Mouse (Mus musculus) neural tube, embryonic 11.5 days (tissue): ENCODE data around the gene Smim24. TPM values are rescaled to one million over a fixed set of nuclear protein-coding genes. Genes with fewer than 3 reads are reported as not detected.
A peak's percentile ranks its signal among the peaks of the same experiment; 100 is the strongest.

Experiments
- ATAC-seq: fragments of 200-750 bp; cut with Nextera tagmentation; 2 replicates; pipeline ENCODE4 v1.8.0; 2017; ENCODE audit warnings: moderate number of reproducible peaks, mild to moderate bottlenecking, moderate TSS enrichment, moderate library complexity; ENCODE audit not compliant: insufficient read depth, low FRiP score, low TSS enrichment
- DNase-seq: peaks from one replicate; pipeline ENCODE4 v3.0.0-alpha.2; 2015; ENCODE audit warnings: low spot score
- H3K27ac ChIP-seq: fragments of 300-500 bp; sonication (generic); 2 replicates; pipeline ENCODE4 v1.5.1; 2014; ENCODE audit warnings: low read depth, mild to moderate bottlenecking, low read length
- H3K27me3 ChIP-seq: fragments of 300-500 bp; sonication (generic); 2 replicates; pipeline ENCODE4 v1.6.1; 2014; ENCODE audit warnings: mild to moderate bottlenecking, low read length, mixed read lengths; ENCODE audit not compliant: control insufficient read depth, insufficient read depth
- H3K36me3 ChIP-seq: fragments of 300-500 bp; sonication (generic); 2 replicates; pipeline ENCODE4 v1.6.1; 2014; ENCODE audit warnings: mild to moderate bottlenecking, low read length, moderate library complexity, mixed read lengths; ENCODE audit not compliant: control insufficient read depth, insufficient read depth
- H3K4me1 ChIP-seq: fragments of 300-500 bp; sonication (generic); 2 replicates; pipeline ENCODE4 v1.6.1; 2014; ENCODE audit warnings: low read length, mixed read lengths; ENCODE audit not compliant: control insufficient read depth, insufficient read depth
- H3K4me2 ChIP-seq: fragments of 300-500 bp; sonication (generic); 2 replicates; pipeline ENCODE4 v1.6.1; 2014; ENCODE audit warnings: low read depth, mild to moderate bottlenecking, moderate library complexity
- H3K4me3 ChIP-seq: fragments of 300-500 bp; sonication (generic); 2 replicates; pipeline ENCODE4 v1.5.1; 2014; ENCODE audit warnings: low read depth, low read length
- H3K9ac ChIP-seq: fragments of 300-500 bp; sonication (generic); 2 replicates; pipeline ENCODE4 v1.6.1; 2014; ENCODE audit warnings: mild to moderate bottlenecking, low read length
- H3K9me3 ChIP-seq: fragments of 300-500 bp; sonication (generic); 2 replicates; pipeline ENCODE4 v1.6.1; 2016; ENCODE audit warnings: low read length; ENCODE audit not compliant: control insufficient read depth
- WGBS: fragments of 180-500 bp; shearing (Covaris S2); extraction: QIAGEN DNeasy Blood & Tissue Kit; methylation state at CpG from one replicate; pipeline ENCODE4 v1.1.7; 2014; 5-methylcytosine and 5-hydroxymethylcytosine counted together
- polyA plus RNA-seq: library from polyadenylated mRNA; unstranded; fragments of >200 nt; fragmentation: Nextera tagmentation; extraction: Ambion mirVana; gene quantifications from 2 replicates; pipeline ENCODE4 v1.2.1, GENCODE M21; 2014

Smim24 gene
- polyA plus RNA-seq, 1 experiment from 2014 or later = 1.9 TPM

- Histone ChIP-seq H3K4me3 (peak overlapping the region; percentile 21), H3K36me3 (peaks cover 20% of the 10 kb centered on the region), H3K27me3 (peaks cover 15% of the 10 kb centered on the region), H3K27ac (no peak overlapping the region), H3K9ac (peak overlapping the region; percentile 37), H3K4me2 (peak overlapping the region; percentile 50), H3K4me1 (peaks cover 34% of the 10 kb centered on the region), H3K9me3 (no peaks in the 10 kb centered on the region)
- DNase-seq (peak; percentile 31), ATAC-seq (no peak)
- 7% methylated on average over 54 of the region's 54 CpGs for WGBS
These were observed 29.2 kb upstream of the Smim24 start for GRCm38 (mm10) chr10:81363436-81364346.

GRCm38 (mm10) chr10:81364666-81365065 lies 28.2 kb upstream of the Smim24 start:
- H3K9me3 ChIP-seq = no peaks in the 10 kb centered on the region
- peak overlapping the region; percentile 15 for H3K4me3 ChIP-seq
- H3K27ac ChIP-seq = no peak overlapping the region
- WGBS = 12% methylated on average over 27 of the region's 28 CpGs
- ATAC-seq (0 out of 2 replicates have a peak, but pooled peaks have one; percentile 6), DNase-seq (no peak)
- peak overlapping the region; percentile 50 for H3K4me2 ChIP-seq
- peaks cover 30% of the 10 kb centered on the region for H3K4me1 ChIP-seq
- H3K36me3 ChIP-seq = peaks cover 22% of the 10 kb centered on the region
- peak overlapping the region; percentile 37; the same call in 1 of the 2 replicates for H3K9ac ChIP-seq
- peaks cover 15% of the 10 kb centered on the region for H3K27me3 ChIP-seq

- WGBS = 43% methylated on average over 4 of the region's 4 CpGs
- H3K9me3 ChIP-seq = no peaks in the 10 kb centered on the region
- H3K36me3 ChIP-seq = peaks cover 26% of the 10 kb centered on the region
- H3K4me3 ChIP-seq = no peak overlapping the region
- H3K4me2 ChIP-seq = no peak overlapping the region
- H3K9ac ChIP-seq = no peak overlapping the region
- peaks cover 30% of the 10 kb centered on the region for H3K4me1 ChIP-seq
- H3K27me3 ChIP-seq = peaks cover 15% of the 10 kb centered on the region
- ATAC-seq (no peak), DNase-seq (no peak)
- H3K27ac ChIP-seq = no peak overlapping the region
These were observed 27.8 kb upstream of the Smim24 start for GRCm38 (mm10) chr10:81365073-81365472.

GRCm38 (mm10) chr10:81365672-81366476 lies 27.0 kb upstream of the Smim24 start, which contains the start of gene 4930404N11Rik:
4930404N11Rik (minus strand) TSS chr10:81365816.
- ATAC-seq (no peak), DNase-seq (peak; percentile 67)
- Histone ChIP-seq H3K27ac (no peak within 1 kb of the TSS; the same call in 1 of the 2 replicates), H3K9ac (peak within 1 kb of the TSS; percentile 37; the same call in 1 of the 2 replicates), H3K36me3 (peaks cover 31% of the 10 kb centered on the region), H3K4me1 (peaks cover 30% of the 10 kb centered on the region), H3K4me3 (peak within 1 kb of the TSS; percentile 15), H3K27me3 (peaks cover 15% of the 10 kb centered on the region), H3K9me3 (no peaks in the 10 kb centered on the region), H3K4me2 (peak within 1 kb of the TSS; percentile 50)
- 26% methylated on average over 12 of the region's 12 CpGs for WGBS

- H3K4me3 ChIP-seq = no peak overlapping the region
- 77% methylated on average over 6 of the region's 6 CpGs for WGBS
- H3K4me1 ChIP-seq = peaks cover 30% of the 10 kb centered on the region
- H3K4me2 ChIP-seq = no peak overlapping the region
- H3K27me3 ChIP-seq = peaks cover 15% of the 10 kb centered on the region
- DNase-seq (no peak), ATAC-seq (no peak)
- no peak overlapping the region for H3K9ac ChIP-seq
- peaks cover 35% of the 10 kb centered on the region for H3K36me3 ChIP-seq
- H3K9me3 ChIP-seq = no peaks in the 10 kb centered on the region
- no peak overlapping the region; the same call in 1 of the 2 replicates for H3K27ac ChIP-seq
These were observed 26.2 kb upstream of the Smim24 start for GRCm38 (mm10) chr10:81366477-81367206.

- H3K9me3 ChIP-seq = no peaks in the 10 kb centered on the region
- no peak overlapping the region; the same call in 1 of the 2 replicates for H3K27ac ChIP-seq
- H3K9ac ChIP-seq = no peak overlapping the region
- ATAC-seq (no peak), DNase-seq (no peak)
- H3K4me2 ChIP-seq = no peak overlapping the region
- H3K4me3 ChIP-seq = no peak overlapping the region
- peaks cover 30% of the 10 kb centered on the region for H3K4me1 ChIP-seq
- H3K27me3 ChIP-seq = peaks cover 15% of the 10 kb centered on the region
- WGBS = 80% methylated on average over 6 of the region's 6 CpGs
- peaks cover 35% of the 10 kb centered on the region for H3K36me3 ChIP-seq
These were observed 25.7 kb upstream of the Smim24 start for GRCm38 (mm10) chr10:81367207-81367495.

- H3K27ac ChIP-seq = no peak overlapping the region
- no peaks in the 10 kb centered on the region for H3K27me3 ChIP-seq
- DNase-seq = no peak
- peaks cover 11% of the 10 kb centered on the region for H3K36me3 ChIP-seq
- ATAC-seq = no peak
- WGBS = 96% methylated on average over 10 of the region's 10 CpGs
- H3K9ac ChIP-seq = no peak overlapping the region
- H3K9me3 ChIP-seq = no peaks in the 10 kb centered on the region
- no peak overlapping the region for H3K4me3 ChIP-seq
- no peak overlapping the region for H3K4me2 ChIP-seq
- peaks cover 12% of the 10 kb centered on the region for H3K4me1 ChIP-seq
These were observed 17.5 kb upstream of the Smim24 start for GRCm38 (mm10) chr10:81375322-81375721.
